Comparison of ENCODE assay signal across 1 mouse cellular context in the genomic region with DNA sequence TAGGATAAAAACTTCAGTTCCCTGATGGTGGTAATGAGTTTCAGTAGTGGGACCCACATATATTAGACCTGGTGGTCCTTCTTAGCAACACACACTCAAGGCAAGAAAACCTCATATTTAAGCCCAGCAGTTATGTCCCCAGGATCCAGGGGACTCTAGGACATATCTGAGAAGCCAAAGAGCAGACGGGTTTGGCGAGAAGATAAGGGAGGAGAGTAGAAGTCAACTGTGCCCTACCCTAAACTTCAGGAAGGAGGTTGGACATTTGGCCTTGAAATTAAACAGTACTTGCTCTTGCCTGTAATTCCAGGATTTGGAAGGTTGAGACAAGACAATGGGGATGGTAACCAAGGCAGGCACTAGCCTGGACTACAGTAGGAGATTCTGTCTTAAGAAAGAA.
TF ChIP-seq lines count a peak whose summit lies in the region.

No protein-coding gene starts in this region.

TF ChIP-seq in MEL, 35 proteins besides CTCF, POLR2A, EP300 and RAD21:
- TF ChIP-seq GATA1 (IDR thresholded peaks at IDR 0.05; ENCODE audit: low read depth, low read length) (peak; percentile 55; the same call in 1 of the 2 replicates), TCF12 (IDR thresholded peaks at IDR 0.05; ENCODE audit: low read depth, low read length) (peak; percentile 58; the same call in 1 of the 2 replicates), TAL1 (IDR thresholded peaks at IDR 0.05; ENCODE audit: low read length) (peak; percentile 61), USF1 (IDR thresholded peaks at IDR 0.05; ENCODE audit: low read depth, low read length) (no peak)
